Mouse (Mus musculus) E14TG2a.4 (cell line): Measurements from ENCODE around the gene Golga7b.

Experiments
- CTCF ChIP-seq: conservative IDR thresholded peaks from 2 replicates; pipeline ENCODE4 v1.5.1; 2014; ENCODE audit warnings: low read length
- NANOG ChIP-seq: IDR thresholded peaks from 2 replicates; pipeline ENCODE4 v1.6.1; 2014; ENCODE audit warnings: borderline replicate concordance, low read length, mixed read lengths
- POU5F1 ChIP-seq: IDR thresholded peaks from 2 replicates; pipeline ENCODE4 v1.6.1; 2014; ENCODE audit warnings: low read length, borderline replicate concordance

DNA sequence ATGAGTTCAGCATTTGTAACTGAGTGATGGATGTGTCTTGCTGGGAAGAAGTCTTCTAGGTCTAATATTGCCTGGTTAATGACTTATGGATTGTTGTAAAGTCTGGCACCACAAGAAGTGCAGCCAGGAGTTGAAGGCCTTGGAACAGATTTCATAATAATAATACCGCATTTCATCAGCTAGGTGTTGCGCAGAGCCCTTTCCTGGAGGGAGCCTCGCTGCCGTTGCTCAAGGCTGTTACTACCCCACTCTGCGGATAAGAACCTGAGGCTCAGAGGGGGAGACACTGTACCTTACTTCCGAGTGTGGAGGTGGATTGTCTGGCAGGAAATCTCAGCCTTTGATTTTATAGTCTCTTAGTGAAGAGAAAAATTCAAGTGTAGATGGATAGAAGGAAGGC, 29.9 kb downstream of the Golga7b start:
- TF ChIP-seq CTCF = no peak
- no peak for TF ChIP-seq POU5F1
- no peak for TF ChIP-seq NANOG
